Mouse (Mus musculus) E14TG2a.4 (cell line): ENCODE results near the gene Impad1.

Source experiments
- CTCF ChIP-seq: conservative IDR thresholded peaks from 2 replicates; pipeline ENCODE4 v1.5.1; 2014; ENCODE audit warnings: low read length
- POU5F1 ChIP-seq: IDR thresholded peaks from 2 replicates; pipeline ENCODE4 v1.6.1; 2014; ENCODE audit warnings: low read length, borderline replicate concordance

DNA sequence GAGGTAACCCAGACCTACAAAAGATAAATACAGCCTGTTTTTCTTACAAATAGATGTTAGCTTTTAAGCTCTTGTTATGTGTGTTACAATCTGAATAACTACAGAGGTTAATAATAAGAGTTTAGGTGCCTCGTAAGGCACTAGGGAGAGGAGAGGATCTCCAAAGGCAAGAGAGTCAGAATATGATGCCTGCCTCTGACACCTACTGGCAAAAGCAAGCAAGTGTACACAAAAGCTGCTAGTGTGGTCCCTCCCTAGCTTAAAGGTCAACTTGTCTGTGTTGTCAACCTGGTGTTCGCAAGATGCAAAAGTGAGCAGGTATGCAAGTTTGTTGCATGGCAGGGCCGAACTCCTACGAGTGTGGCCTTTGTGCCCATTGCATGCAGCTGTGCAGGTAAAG, 34.8 kb downstream of the Impad1 start:
- TF ChIP-seq CTCF (no peak), POU5F1 (no peak)
